Mouse (Mus musculus) gastrocnemius, adult 2 months (tissue): ENCODE measurements at regions not wholly inside any gene's neighbourhood (a gene's known extent, or its start where the extent isn't known, plus 50 kb on each side); places are given as distances from the start of the nearest gene placed in this dataset.

ENCODE experiments used
- DNase-seq: peaks from one replicate; pipeline ENCODE4 v3.0.0; 2022
- H3K27ac ChIP-seq: fragments of 200-600 bp; 2 replicates; pipeline ENCODE4 v1.8.1; 2022; ENCODE audit warnings: mild to moderate bottlenecking
- H3K4me3 ChIP-seq: fragments of 200-600 bp; 2 replicates; pipeline ENCODE4 v1.8.1; 2022; ENCODE audit warnings: mild to moderate bottlenecking, moderate library complexity
- CTCF ChIP-seq: fragments of 200-600 bp; IDR thresholded peaks from 2 replicates; pipeline ENCODE4 v1.8.1; 2022; ENCODE audit warnings: antibody characterized with exemption, mild to moderate bottlenecking, moderate library complexity
- intact Hi-C: fragments of 180-260 bp; cut with DNase I; formaldehyde crosslinking; loops from one replicate; pipeline ENCODE4 v1.15.1; 2025

- H3K27ac ChIP-seq = peak overlapping the region; percentile 74
- DNase-seq = no peak
- H3K4me3 ChIP-seq = no peak overlapping the region
- intact Hi-C loops = no loop called here
- TF ChIP-seq CTCF = no peak
Observed at GRCm38 (mm10) chr10:91242491-91243046, 61.5 kb upstream of the Tmpo start.

- Histone ChIP-seq H3K4me3 (peak overlapping the region; percentile 14), H3K27ac (peak overlapping the region; percentile 74)
- DNase-seq = peak; percentile 60
- TF ChIP-seq CTCF = no peak
- intact Hi-C loops = no loop called here
Observed at GRCm38 (mm10) chr10:91241611-91242005, 60.5 kb upstream of the Tmpo start.

- peak; percentile 76 for DNase-seq
- intact Hi-C loops = no loop called here
- no peak for TF ChIP-seq CTCF
- H3K4me3 ChIP-seq = peak overlapping the region; percentile 14
- peak overlapping the region; percentile 74 for H3K27ac ChIP-seq
Observed at GRCm38 (mm10) chr10:91240856-91241610, 59.9 kb upstream of the Tmpo start.

- TF ChIP-seq CTCF = no peak
- intact Hi-C loops = no loop called here
- DNase-seq = no peak
- H3K27ac ChIP-seq = peak overlapping the region; percentile 74
- H3K4me3 ChIP-seq = no peak overlapping the region
Observed at GRCm38 (mm10) chr10:91240320-91240719, 59.2 kb upstream of the Tmpo start.

- intact Hi-C loops = loop anchor here (1.0 kb wide), 1 partner anchor 65 kb away; no protein-coding TSS in a partner anchor
- peak; percentile 71 for TF ChIP-seq CTCF
- DNase-seq = peak; percentile 42
Observed at GRCm38 (mm10) chr10:91236844-91237243, 55.7 kb upstream of the Tmpo start.

GRCm38 (mm10) chr10:91234709-91235108 is 53.6 kb upstream of the Tmpo start:
- Histone ChIP-seq H3K4me3 (no peak overlapping the region), H3K27ac (no peak overlapping the region)
- intact Hi-C loops = no loop called here
- TF ChIP-seq CTCF = no peak
- DNase-seq = no peak

More at GRCm38 (mm10) chr10:91236844-91237243, 55.7 kb upstream of the Tmpo start:
- H3K27ac ChIP-seq = peak overlapping the region; percentile 61
- H3K4me3 ChIP-seq = peak overlapping the region; percentile 45
